Mouse (Mus musculus) inflammation-experienced regulatory T-cells, adult 6 months (primary cell): ENCODE results near the gene Ryr2. TPM values are rescaled to one million over a fixed set of nuclear protein-coding genes. Genes with fewer than 3 reads are reported as not detected.
"Not testable (repeated sequence)": the region's sequence is repeated elsewhere in the genome, so short reads cannot be mapped to it uniquely, and the experiment has no call there.

ENCODE experiments used
- ATAC-seq: one replicate; pipeline ENCODE4 v1.8.0; 2017
- polyA plus RNA-seq, 3 experiments: library from polyadenylated mRNA; unstranded; fragments of 100-300 nt; shearing (Covaris generic); gene quantifications; one replicate each; pipeline ENCODE4 v1.2.1; 2017

The Ryr2 gene
- polyA plus RNA-seq, 3 experiments from 2014 or later, result not detected

- no peak for ATAC-seq
Measured at GRCm38 (mm10) chr13:11745479-11745878, 361.3 kb downstream of the Ryr2 start.

DNA sequence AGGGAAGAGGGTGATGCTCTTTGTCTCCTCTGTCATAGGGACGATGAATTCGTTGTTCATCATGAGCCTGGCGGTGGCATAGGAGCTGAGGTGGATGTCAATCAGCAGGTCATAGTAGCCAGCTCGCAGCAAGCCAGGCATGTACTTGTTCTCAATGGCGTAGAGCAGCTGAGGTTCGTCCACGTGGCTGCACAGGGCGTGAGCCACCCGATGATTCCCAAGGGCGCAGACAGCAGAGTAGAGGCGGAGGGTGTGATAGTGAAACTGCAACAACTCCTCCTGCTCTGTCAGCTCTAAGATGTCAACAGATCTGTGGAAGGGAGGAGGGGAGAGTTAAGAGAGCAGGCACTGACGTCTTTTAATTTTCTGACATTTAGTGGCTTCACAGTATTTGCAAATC is 368.5 kb downstream of the Ryr2 start:
- no peak for ATAC-seq

GRCm38 (mm10) chr13:11716216-11716615 is 390.5 kb downstream of the Ryr2 start:
- ATAC-seq, result no peak

- no peak for ATAC-seq
Measured at GRCm38 (mm10) chr13:11709708-11710471, 396.9 kb downstream of the Ryr2 start.

GRCm38 (mm10) chr13:11701721-11702120 is 405.0 kb downstream of the Ryr2 start:
- ATAC-seq, result no peak

DNA sequence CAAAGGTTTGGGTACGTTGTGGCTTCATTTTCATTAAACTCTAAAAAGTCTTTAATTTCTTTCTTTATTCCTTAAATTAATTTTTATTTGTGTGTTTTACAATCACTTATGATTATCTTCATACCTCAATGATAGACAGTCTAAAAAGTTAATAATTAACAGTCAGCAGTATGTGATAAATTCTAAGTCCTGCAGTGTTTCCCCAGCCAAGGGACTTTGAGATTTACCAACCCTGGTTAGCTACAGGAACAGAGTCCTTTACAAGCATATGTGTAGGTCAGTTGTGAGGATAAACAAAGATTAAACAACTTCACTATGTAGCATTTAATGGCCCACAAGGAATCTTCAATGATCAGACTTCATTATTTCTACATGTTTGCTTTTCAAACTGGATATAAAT is 410.2 kb downstream of the Ryr2 start:
- ATAC-seq, result no peak

DNA sequence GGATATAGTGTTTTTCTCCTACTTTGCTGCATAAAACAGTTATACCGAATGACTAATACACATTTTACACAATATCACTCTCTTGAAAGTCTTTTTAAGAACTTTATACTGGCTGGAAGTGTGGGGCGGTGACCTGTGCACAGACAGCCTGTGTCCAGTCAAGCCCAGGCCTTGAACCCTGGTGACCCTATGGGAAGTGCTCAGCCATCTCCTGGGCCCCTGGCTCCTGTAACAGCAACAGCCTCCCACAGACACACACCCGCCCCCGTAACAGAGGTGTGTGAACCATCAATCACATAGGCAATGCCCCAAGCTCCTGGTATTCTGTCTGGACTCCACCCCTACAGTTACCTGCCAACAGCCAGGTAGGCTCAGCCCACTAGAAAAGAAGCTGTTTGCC is 424.9 kb downstream of the Ryr2 start:
- ATAC-seq, result no peak

GRCm38 (mm10) chr13:11662815-11663214 is 443.9 kb downstream of the Ryr2 start:
- ATAC-seq, result no peak

DNA sequence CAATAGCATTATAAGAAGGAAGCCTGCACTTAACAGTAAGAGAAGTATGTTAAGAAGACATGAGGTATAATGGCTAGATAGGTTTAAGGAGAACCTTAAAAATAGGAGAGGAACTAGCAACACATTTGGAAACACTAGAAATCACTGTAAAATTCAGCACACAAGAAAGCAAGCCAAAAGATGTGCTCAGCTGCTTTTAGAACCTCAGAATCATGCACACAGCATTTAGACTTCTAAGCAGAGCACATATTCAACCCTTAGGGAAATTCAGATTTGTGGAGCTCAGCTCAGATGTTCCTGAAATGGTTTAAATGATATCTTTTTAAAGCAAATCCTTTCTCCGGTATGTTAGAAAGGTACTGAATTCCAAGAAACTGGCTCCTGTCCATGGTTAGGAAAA is 461.9 kb downstream of the Ryr2 start:
- no peak for ATAC-seq

- no peak for ATAC-seq
Measured at GRCm38 (mm10) chr13:11636383-11636782, 470.4 kb downstream of the Ryr2 start.

GRCm38 (mm10) chr13:11624513-11624912 is 482.2 kb downstream of the Ryr2 start:
- no peak for ATAC-seq

DNA sequence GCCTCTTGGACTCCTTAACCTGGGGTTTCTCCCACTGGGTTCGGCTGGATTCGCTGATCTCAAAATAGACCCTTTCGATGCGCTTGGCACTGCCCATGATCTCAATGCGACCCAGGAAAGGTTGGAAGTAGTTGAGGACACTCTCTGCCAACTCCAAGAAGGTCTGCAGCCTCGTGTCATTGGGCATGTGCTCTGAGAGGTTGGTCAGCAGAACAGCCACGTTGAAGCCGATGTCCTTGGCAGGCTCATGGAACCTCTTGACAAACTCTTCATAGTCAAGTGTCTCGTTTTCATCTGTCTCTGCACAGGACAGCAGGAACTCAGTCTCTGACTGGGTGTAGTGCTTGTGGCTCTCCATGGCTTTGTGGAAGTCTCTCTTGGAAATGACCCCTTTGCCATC is 511.3 kb downstream of the Ryr2 start:
- no peak for ATAC-seq

GRCm38 (mm10) chr13:11585283-11585682 is 521.5 kb downstream of the Ryr2 start:
- ATAC-seq, result no peak

GRCm38 (mm10) chr13:11572552-11572951 is 534.2 kb downstream of the Ryr2 start:
- no peak for ATAC-seq

DNA sequence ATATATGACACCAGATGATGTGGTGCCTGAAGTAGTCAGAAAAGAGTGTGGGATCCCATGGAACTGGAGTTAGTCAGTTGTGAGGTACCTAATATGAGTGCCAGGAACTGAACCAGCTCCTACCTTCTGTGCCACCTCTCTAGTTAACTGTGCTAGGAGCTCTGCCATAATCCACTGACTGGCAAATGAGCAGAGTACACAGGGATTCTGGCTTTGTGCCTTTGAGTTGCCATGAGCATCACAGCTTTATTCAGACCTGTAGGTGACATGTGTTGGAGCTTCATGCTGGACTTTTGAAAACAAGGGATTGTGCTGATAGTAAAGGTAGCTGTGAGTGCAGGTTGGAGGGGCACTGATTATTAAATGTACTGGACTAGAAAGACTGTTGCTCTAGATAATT is 539.4 kb downstream of the Ryr2 start:
- ATAC-seq, result no peak

DNA sequence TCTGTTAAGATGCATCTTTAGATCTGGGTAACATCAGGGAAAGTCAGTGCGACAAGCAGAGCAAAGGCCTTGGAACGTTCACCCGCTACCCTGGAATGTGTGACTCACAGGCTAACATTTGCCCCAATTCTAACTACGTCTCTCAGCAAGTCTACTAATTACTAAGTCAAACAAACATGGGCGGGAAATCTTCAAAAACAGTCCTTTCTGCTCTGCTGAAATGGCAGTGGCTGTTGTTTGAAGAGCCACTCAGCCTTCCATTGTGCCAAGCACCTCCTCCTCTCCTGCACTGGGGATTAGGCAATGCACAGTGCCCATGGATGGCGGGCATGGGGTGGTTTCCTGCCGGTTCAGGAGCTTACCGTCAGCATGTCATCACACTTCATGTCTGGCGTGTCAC is 540.3 kb downstream of the Ryr2 start:
- no peak for ATAC-seq

DNA sequence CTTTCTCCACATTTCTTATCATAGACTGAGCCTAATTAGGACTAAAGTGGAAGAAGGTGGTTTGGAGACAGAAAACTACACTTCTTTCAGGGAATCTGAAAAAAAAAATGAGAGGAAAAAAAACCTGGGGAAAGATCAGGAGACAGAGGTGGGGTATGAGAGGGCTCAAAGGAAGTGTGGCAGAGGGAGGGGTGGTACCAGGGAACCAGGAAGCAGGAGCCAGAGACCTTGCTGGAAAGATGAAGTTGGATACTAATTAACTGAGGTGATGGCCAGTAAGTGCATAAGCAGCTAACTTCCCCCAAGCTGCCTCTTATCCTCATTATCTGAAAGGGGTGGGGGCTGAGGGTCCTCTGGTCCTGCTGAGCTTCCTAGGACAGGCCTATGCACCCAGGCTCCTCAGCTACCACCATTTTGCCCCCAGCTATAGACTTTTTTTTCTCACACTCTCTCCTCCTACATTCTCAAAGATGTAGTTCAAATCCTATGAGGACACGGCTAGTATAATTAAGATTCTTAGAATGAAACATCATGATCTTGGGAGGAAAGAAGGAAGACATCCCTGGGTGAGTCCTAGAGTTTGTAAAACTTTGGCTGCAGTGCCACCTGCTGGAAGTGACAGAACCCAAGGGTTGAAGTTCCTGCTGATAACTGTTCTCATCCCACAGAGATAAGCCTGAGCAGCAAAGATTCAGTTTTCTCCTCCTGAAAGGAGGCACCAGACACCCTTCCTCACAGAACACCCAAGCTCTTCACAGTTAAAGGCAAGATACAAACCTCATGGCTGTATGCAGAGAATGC is 543.3 kb downstream of the Ryr2 start:
- ATAC-seq, result no peak

GRCm38 (mm10) chr13:11549644-11550043 is 557.1 kb downstream of the Ryr2 start:
- ATAC-seq, result no peak

DNA sequence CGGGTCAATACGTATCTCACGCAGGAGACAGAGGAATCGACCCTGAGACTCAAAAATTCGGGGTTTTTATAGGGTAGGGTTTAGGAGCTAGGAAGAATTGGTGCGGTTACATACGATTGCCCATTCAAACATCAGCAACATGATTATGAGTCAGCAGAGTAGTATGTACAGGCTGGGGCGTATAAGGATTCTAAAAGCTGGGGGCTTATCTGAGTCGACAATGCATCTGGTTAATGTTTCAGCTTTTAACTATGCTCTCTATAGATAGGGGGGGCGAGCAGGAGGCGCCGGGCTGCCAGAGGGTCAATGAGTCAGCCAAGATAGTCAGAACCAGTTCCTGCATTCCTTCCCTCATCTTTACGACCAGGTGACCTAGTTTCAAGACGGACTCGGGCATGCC is 557.6 kb downstream of the Ryr2 start:
- ATAC-seq, result not testable (repeated sequence)

DNA sequence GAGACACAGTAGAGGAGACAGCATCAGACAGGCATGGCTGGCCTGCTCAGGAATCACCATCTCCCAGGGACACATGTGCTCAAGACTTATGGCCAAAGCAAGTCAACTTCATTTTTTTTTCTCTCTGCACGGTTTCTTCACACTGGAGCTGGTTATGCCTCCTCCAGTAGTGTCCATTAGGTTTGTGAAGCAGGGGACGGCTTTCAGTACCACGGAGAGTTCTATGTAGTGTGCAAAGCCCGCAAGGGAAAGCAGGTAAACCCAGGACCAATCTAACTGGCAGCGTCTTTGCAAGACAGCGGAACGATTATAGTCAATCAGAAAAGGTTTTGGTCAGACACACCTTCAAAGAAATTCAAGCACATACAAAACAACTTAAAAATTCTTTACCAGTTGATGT is 560.9 kb downstream of the Ryr2 start:
- no peak for ATAC-seq

DNA sequence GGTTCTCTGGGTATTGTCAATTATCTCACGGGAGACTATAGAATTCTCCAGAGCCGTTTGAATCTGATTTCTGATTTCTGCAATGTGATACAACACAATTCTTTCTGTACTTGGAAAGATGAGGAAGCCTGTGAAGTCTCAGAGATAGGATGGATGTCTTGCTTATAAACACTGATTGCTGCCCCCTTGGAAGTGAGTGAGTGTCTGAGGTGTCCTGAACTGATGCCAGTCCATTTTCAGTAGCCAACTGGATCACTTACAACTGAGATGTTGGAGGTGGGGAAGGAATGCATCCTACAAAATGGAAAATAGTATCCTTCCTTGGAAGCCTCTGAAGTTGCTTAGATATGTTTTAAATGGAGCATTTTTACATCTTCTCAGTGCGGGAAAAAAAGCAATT is 564.2 kb downstream of the Ryr2 start:
- no peak for ATAC-seq

DNA sequence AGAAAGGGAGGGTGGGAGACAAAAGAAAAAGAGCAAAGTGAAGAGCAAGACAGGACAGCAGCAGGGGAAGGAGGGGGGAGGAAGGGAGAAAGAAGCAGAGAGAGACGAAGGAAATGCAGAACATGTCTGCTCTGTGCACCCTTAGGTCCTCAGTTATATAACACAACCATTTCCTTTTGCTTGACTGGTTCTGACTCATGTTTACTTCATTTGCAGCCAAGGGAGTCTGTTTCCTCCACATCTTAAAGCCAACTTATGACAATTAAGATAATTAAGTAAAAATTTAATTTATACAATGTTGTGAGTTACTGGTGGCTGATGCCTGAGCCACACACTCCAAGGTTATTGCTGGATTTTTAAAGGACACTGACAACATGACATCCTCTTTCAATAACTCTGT is 569.9 kb downstream of the Ryr2 start:
- no peak for ATAC-seq

DNA sequence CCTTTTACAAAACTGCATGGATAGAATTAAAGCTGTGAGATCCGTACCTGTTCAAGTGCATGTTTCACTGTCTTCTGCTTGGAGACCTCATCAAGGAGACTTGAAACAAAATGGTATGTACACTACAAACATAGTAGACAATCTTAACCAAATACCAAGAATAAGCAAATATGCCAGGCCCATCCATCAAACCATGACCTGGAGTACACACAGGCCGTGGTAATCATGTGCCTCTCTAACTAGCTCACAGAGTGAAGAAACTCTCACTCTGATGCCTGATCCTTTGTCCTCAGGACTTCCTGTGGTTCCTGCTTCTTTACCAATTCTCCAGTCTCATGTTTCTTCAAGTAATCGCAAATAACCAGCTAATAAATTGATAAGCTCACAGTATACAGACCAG is 570.9 kb downstream of the Ryr2 start:
- no peak for ATAC-seq

DNA sequence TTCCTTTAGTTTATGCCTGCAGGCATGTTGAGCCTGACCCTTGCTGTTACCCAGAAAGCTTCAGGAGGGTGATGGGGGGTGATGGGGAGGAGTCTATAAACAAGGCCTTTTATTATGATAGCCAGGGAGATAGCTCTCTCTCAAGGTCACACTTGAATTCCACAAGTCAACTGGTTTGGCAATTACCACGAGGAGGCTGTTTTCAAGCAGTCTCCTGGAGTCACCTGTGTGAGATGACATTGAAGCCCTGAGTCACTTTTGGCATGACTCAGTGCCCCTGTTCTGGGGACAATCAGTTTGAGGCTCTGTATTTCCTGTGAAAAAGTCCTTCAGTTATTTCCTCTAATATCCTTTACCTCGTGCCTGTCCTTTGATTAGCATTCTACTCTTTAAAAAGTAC is 573.5 kb downstream of the Ryr2 start:
- ATAC-seq, result no peak
